Mouse (Mus musculus): ENCODE results near the gene Unc5cl.
"Not testable (repeated sequence)": the region's sequence is repeated elsewhere in the genome, so short reads cannot be mapped to it uniquely, and the experiment has no call there.

The Unc5cl gene

GRCm38 (mm10) chr17:48466769-48467394, 12.2 kb downstream of the Unc5cl start:
- in situ Hi-C loops (cut with MboI, MseI), result no loop called here

- in situ Hi-C loops (cut with MboI, MseI), result no loop called here
Measured at GRCm38 (mm10) chr17:48467395-48468231, 12.9 kb downstream of the Unc5cl start.

GRCm38 (mm10) chr17:48474282-48474681, 19.6 kb downstream of the Unc5cl start:
- in situ Hi-C loops (cut with MboI, MseI), result not testable (repeated sequence)

GRCm38 (mm10) chr17:48475444-48475843, 20.7 kb downstream of the Unc5cl start:
- in situ Hi-C loops (cut with MboI, MseI), result no loop called here

GRCm38 (mm10) chr17:48479952-48480351, 25.3 kb downstream of the Unc5cl start:
- in situ Hi-C loops (cut with MboI, MseI), result no loop called here

GRCm38 (mm10) chr17:48483764-48484163, 29.1 kb downstream of the Unc5cl start:
- in situ Hi-C loops (cut with MboI, MseI), result no loop called here

- in situ Hi-C loops (cut with MboI, MseI), result no loop called here
Measured at GRCm38 (mm10) chr17:48484191-48484590, 29.5 kb downstream of the Unc5cl start.

GRCm38 (mm10) chr17:48489466-48489865, 34.8 kb downstream of the Unc5cl start:
- in situ Hi-C loops (cut with MboI, MseI), result no loop called here

GRCm38 (mm10) chr17:48492621-48493020, 37.9 kb downstream of the Unc5cl start:
- in situ Hi-C loops (cut with MboI, MseI), result no loop called here

- in situ Hi-C loops (cut with MboI, MseI), result no loop called here
Measured at GRCm38 (mm10) chr17:48493582-48493981, 38.9 kb downstream of the Unc5cl start.

- in situ Hi-C loops (cut with MboI, MseI), result no loop called here
Measured at GRCm38 (mm10) chr17:48493986-48494385, 39.3 kb downstream of the Unc5cl start.

- in situ Hi-C loops (cut with MboI, MseI), result no loop called here
Measured at GRCm38 (mm10) chr17:48497986-48498385, 43.3 kb downstream of the Unc5cl start.

- in situ Hi-C loops (cut with MboI, MseI), result no loop called here
Measured at GRCm38 (mm10) chr17:48500846-48501445, 46.2 kb downstream of the Unc5cl start.

GRCm38 (mm10) chr17:48505006-48505405, 50.3 kb downstream of the Unc5cl start:
- in situ Hi-C loops (cut with MboI, MseI), result no loop called here

- in situ Hi-C loops (cut with MboI, MseI), result no loop called here
Measured at GRCm38 (mm10) chr17:48506986-48507385, 52.3 kb downstream of the Unc5cl start.

GRCm38 (mm10) chr17:48509596-48509995, 54.9 kb downstream of the Unc5cl start:
- in situ Hi-C loops (cut with MboI, MseI), result no loop called here

- in situ Hi-C loops (cut with MboI, MseI), result no loop called here
Measured at GRCm38 (mm10) chr17:48512614-48513281, 58.0 kb downstream of the Unc5cl start.

GRCm38 (mm10) chr17:48514613-48515012, 59.9 kb downstream of the Unc5cl start:
- in situ Hi-C loops (cut with MboI, MseI), result no loop called here

- in situ Hi-C loops (cut with MboI, MseI), result no loop called here
Measured at GRCm38 (mm10) chr17:48519046-48519445, 64.3 kb downstream of the Unc5cl start.

GRCm38 (mm10) chr17:48520352-48520751, 65.7 kb downstream of the Unc5cl start:
- in situ Hi-C loops (cut with MboI, MseI), result no loop called here

GRCm38 (mm10) chr17:48523056-48523455, 68.4 kb downstream of the Unc5cl start:
- in situ Hi-C loops (cut with MboI, MseI), result no loop called here

Data from T-helper 17 cell (primary cell).